Mouse (Mus musculus): ENCODE measurements around the gene Adra1b. TPM values are rescaled to one million over a fixed set of nuclear protein-coding genes. Genes with fewer than 3 reads are reported as not detected.

Adra1b gene
- polyA plus RNA-seq, 1 experiment: 4.6 TPM

GRCm38 (mm10) chr11:43728737-43729301 lies 172.2 kb downstream of the Adra1b start:
- WGBS: 35% methylated on average over 7 of the region's 7 CpGs
- Histone ChIP-seq H3K4me3 (ENCODE audit: control insufficient read depth, insufficient read depth, low read length) (no peak overlapping the region), H3K27ac (ENCODE audit: control insufficient read depth, insufficient read depth, low read length) (no peak overlapping the region), H3K27me3 (ENCODE audit: control insufficient read depth, insufficient read depth, low read length) (no peaks in the 10 kb centered on the region), H3K36me3 (ENCODE audit: control insufficient read depth, insufficient read depth, low read length) (peaks cover 21% of the 10 kb centered on the region), H3K4me1 (replicated peaks; ENCODE audit: control insufficient read depth, insufficient read depth, low read length) (no peaks in the 10 kb centered on the region)
- DNase-seq: no peak
- TF ChIP-seq POLR2A (IDR thresholded peaks at IDR 0.05; ENCODE audit: control insufficient read depth, extremely low read depth, insufficient read depth, low read length, poor library complexity): no peak

GRCm38 (mm10) chr11:43727796-43728195 lies 173.2 kb downstream of the Adra1b start:
- H3K27me3 ChIP-seq (ENCODE audit: control insufficient read depth, insufficient read depth, low read length): no peaks in the 10 kb centered on the region
- TF ChIP-seq POLR2A (IDR thresholded peaks at IDR 0.05; ENCODE audit: control insufficient read depth, extremely low read depth, insufficient read depth, low read length, poor library complexity) (no peak), CTCF (IDR thresholded peaks at IDR 0.05; ENCODE audit: borderline replicate concordance, control insufficient read depth, extremely low read depth, insufficient read depth, low read length, poor library complexity) (no peak)
- no peaks in the 10 kb centered on the region for H3K4me1 ChIP-seq (replicated peaks; ENCODE audit: control insufficient read depth, insufficient read depth, low read length)
- H3K4me3 ChIP-seq (ENCODE audit: control insufficient read depth, insufficient read depth, low read length): no peak overlapping the region
- 20% methylated on average over 7 of the region's 7 CpGs for WGBS
- H3K27ac ChIP-seq (ENCODE audit: control insufficient read depth, insufficient read depth, low read length): no peak overlapping the region
- DNase-seq: no peak
- H3K36me3 ChIP-seq (ENCODE audit: control insufficient read depth, insufficient read depth, low read length): peaks cover 19% of the 10 kb centered on the region

Other genes starting within 250 kb of the Adra1b start
- 35.0 and 40.9 TPM in 2 replicates for gene Pwwp2a, start 219.2 kb downstream of the Adra1b start, polyA plus RNA-seq (2012; rRNA removed)
- gene Ttc1, start 153.2 kb downstream of the Adra1b start, polyA plus RNA-seq (2012; rRNA removed): 11.6 and 12.1 TPM in 2 replicates

Data from thymus, adult 2 months (tissue).